20 mouse cellular contexts compared by ENCODE assay signal in genomic region chr4:131141890-131142465, GRCm38 (mm10).
"Had no signal": no experiment of that assay in that cellular context is flagged by ENCODE, and none has a peak within 500 bp of the region (broad histone marks: within the 10 kb centered on the region; RNA-seq: fewer than 3 reads in every experiment).

No protein-coding gene starts in this region.

- H3K36me3 ChIP-seq: limb, embryonic 10.5 days; limb, embryonic 13.5 days; liver, embryonic 12.5 days; liver, embryonic 15.5 days; midbrain, embryonic 13.5 days; neural tube, embryonic 12.5 days; neural tube, embryonic 15.5 days had no signal

- H3K27me3 ChIP-seq: limb, embryonic 13.5 days; liver, embryonic 12.5 days; liver, embryonic 15.5 days; midbrain, embryonic 13.5 days; neural tube, embryonic 12.5 days; neural tube, embryonic 15.5 days had no signal

- H3K4me1 ChIP-seq: limb, embryonic 13.5 days; liver, embryonic 12.5 days; liver, embryonic 15.5 days; neural tube, embryonic 15.5 days had no signal

- H3K4me3 ChIP-seq: layer of hippocampus, adult 2 months; limb, embryonic 10.5 days; limb, embryonic 13.5 days; liver, embryonic 12.5 days; liver, embryonic 15.5 days; midbrain, embryonic 13.5 days; neural tube, embryonic 12.5 days; neural tube, embryonic 15.5 days had no signal

- H3K4me2 ChIP-seq: limb, embryonic 13.5 days; liver, embryonic 12.5 days; liver, embryonic 15.5 days; midbrain, embryonic 13.5 days; neural tube, embryonic 12.5 days; neural tube, embryonic 15.5 days had no signal

- H3K27ac ChIP-seq: kidney, postnatal 0 days; layer of hippocampus, adult 2 months; limb, embryonic 10.5 days; limb, embryonic 13.5 days; liver, embryonic 12.5 days; liver, embryonic 15.5 days; midbrain, embryonic 13.5 days; neural tube, embryonic 12.5 days; neural tube, embryonic 15.5 days; stomach, postnatal 0 days had no signal

- ATAC-seq: liver, embryonic 12.5 days; midbrain, embryonic 13.5 days had no signal

- H3K9me3 ChIP-seq: limb, embryonic 10.5 days; limb, embryonic 13.5 days; liver, embryonic 12.5 days; liver, embryonic 15.5 days; midbrain, embryonic 13.5 days; neural tube, embryonic 12.5 days; neural tube, embryonic 15.5 days had no signal

- DNase-seq: kidney, postnatal 25 days; layer of hippocampus, adult 9-11 months; liver; lung, adult 2 months; lung, postnatal 14 days; lung, postnatal 4 days; right cerebral cortex, adult 18-20 months; right cerebral cortex, postnatal 14 days; right cerebral cortex, postnatal 4 days; thymus, postnatal 36 days had no signal

- H3K9ac ChIP-seq: limb, embryonic 13.5 days; liver, embryonic 12.5 days; liver, embryonic 15.5 days; midbrain, embryonic 13.5 days; neural tube, embryonic 12.5 days; neural tube, embryonic 15.5 days had no signal
